Mouse (Mus musculus): ENCODE measurements around the gene Ccdc146. TPM values are rescaled to one million over a fixed set of nuclear protein-coding genes. Genes with fewer than 3 reads are reported as not detected.
A peak's percentile ranks its signal among the peaks of the same experiment; 100 is the strongest.
"Not testable (repeated sequence)": the region's sequence is repeated elsewhere in the genome, so short reads cannot be mapped to it uniquely, and the experiment has no call there.

Gene Ccdc146
- total RNA-seq, 2 experiments from 2014 or later = 0.16 to 0.28 TPM

DNA sequence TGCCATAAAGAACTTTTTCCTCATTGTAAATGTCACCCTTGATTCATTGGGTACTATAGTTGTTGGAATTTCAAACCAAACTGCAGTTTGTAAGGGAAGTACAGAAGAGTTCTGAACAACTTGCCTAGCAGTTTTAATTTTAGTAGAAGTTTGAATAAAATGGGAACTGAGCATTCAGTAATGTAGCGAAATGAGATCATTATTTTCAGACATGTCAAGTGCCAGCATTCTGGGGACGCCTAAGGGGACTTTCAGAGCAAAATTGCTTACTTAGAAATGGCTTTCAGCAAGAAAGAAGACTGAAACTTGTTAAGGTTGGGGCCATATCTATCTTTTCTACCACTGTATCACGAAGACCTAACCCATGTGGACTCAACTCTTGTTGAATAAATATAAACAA is 65.8 kb downstream of the Ccdc146 start:
- intact Hi-C loops (cut with DNase I) = no loop called here
- DNase-seq (ENCODE audit: extremely low spot score in 1 of 2, low spot score in 2 of 2) = no peak

- intact Hi-C loops (cut with DNase I) = no loop called here
- DNase-seq (ENCODE audit: extremely low spot score in 1 of 2, low spot score in 2 of 2) = no peak
Observed at GRCm38 (mm10) chr5:21351678-21352077, 72.8 kb downstream of the Ccdc146 start.

DNA sequence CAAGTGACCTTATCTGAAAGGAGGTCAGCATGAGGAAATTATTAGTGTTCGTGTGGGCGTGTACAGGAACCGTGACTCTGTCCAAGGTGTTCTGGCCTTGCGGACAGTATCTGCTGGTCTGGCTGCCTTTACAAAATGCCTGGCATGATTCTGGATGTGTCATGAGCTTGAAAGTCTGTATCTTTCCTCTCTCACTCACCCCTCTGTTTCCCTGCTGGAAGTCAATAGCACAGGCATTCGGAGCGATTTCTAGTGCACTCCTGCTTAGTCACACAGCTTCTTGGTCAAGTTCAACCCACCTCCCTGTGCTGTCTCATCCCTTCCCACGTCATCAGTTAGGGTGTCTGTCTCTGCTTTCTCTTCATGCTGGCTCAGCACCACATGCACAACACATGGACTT is 76.1 kb downstream of the Ccdc146 start:
- intact Hi-C loops (cut with DNase I) = no loop called here
- DNase-seq (ENCODE audit: extremely low spot score in 1 of 2, low spot score in 2 of 2) = no peak

GRCm38 (mm10) chr5:21342265-21342664 is 82.2 kb downstream of the Ccdc146 start:
- DNase-seq (ENCODE audit: extremely low spot score in 1 of 2, low spot score in 2 of 2); intact Hi-C loops (cut with DNase I): not testable (repeated sequence)

GRCm38 (mm10) chr5:21332119-21332518 is 92.4 kb downstream of the Ccdc146 start:
- intact Hi-C loops (cut with DNase I) = loop anchor here (5.0 kb wide), 1 partner anchor 80 kb away; no protein-coding TSS in a partner anchor
- no peak for DNase-seq (ENCODE audit: extremely low spot score in 1 of 2, low spot score in 2 of 2)

DNA sequence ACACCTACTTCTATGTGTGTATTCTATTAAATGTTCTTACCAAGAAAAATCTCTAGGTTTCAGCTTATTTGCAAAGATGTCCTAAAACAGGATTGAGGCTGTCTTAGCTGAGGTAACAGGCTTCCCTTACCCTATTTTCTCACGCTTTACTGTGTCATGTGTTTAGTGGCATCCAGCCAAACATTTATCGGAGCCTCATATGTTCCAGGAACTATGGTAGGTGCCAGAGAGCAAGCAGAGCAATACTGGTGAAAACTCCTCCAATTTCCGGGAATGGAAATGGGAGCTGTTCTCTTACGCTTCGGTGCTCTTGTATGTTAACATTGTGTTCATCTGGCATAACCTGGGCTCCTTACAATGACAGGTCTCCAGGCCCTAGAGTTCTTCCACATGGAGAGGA is 92.8 kb downstream of the Ccdc146 start:
- DNase-seq (ENCODE audit: extremely low spot score in 1 of 2, low spot score in 2 of 2) = no peak
- intact Hi-C loops (cut with DNase I) = loop anchor here (5.0 kb wide), 1 partner anchor 81 kb away; no protein-coding TSS in a partner anchor

- intact Hi-C loops (cut with DNase I) = loop anchor here (5.0 kb wide), 1 partner anchor 82 kb away; no protein-coding TSS in a partner anchor
Observed at GRCm38 (mm10) chr5:21329672-21330665, 94.5 kb downstream of the Ccdc146 start.

GRCm38 (mm10) chr5:21328560-21328959 is 95.9 kb downstream of the Ccdc146 start:
- intact Hi-C loops (cut with DNase I) = no loop called here
- no peak for DNase-seq (ENCODE audit: extremely low spot score in 1 of 2, low spot score in 2 of 2)

More at GRCm38 (mm10) chr5:21329672-21330665, 94.5 kb downstream of the Ccdc146 start:
- DNase-seq (ENCODE audit: extremely low spot score in 1 of 2, low spot score in 2 of 2) = no peak

DNA sequence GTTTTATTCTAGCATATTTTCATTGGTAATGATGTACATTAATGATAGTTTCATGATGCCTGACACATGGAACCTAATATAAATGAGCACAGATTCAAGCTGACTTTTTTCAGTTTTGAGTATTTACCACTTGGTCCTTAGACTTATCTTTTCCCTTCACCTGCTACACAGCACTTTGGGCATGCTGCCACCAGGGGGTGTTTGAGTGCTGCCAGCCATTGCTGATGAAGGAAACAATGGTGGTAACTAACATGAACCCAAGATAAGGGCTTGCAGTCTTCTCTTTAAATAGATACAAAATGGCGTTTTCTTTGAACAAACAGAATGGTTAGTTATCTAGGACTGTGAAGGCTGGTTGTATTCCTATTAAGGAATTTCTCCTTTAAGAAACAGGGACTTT is 98.0 kb downstream of the Ccdc146 start:
- intact Hi-C loops (cut with DNase I) = no loop called here
- peak in 1 of 2 experiments; percentile 48 for DNase-seq (ENCODE audit: extremely low spot score in 1 of 2, low spot score in 2 of 2)

DNA sequence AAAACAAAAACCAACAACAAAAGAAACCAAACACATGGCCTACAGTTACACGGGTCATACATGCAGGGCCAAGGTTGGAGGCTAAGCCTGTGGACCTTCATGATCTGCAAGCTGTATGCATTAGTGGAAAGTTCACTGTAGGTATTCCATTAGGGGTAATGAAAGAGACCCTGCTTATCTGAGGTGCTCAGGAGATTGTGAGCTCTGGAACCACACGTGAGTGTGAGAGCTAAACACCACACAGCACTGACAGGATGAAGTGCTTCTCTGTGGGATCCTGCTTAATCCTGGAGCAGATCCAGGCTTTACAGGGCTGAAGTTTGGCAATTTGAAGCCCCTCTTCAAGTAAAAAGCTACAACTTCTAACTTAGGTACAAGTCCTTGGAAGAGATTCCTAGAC is 104.3 kb downstream of the Ccdc146 start:
- intact Hi-C loops (cut with DNase I) = no loop called here
- DNase-seq (ENCODE audit: extremely low spot score in 1 of 2, low spot score in 2 of 2) = no peak

DNA sequence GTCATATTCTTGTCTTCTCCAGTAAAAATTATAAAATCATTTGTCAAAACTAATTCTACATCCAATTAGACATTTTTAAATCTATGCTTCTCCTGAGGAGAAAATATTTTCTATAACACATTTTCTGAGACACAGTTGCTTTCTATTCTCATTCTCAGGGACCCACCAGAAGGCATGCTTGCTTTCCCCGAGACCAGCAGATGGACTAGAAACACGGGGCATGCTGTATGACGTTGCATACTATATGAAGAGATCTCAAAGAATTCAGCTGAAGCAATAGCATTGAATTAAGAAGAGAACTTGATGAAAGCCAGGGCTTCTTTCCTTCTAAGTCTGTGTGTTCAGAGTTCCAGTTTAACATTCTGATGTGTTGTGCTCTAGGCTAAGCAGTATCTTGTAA is 109.8 kb downstream of the Ccdc146 start:
- DNase-seq (ENCODE audit: extremely low spot score in 1 of 2, low spot score in 2 of 2) = peak in 1 of 2 experiments; percentile 30
- intact Hi-C loops (cut with DNase I) = no loop called here

DNA sequence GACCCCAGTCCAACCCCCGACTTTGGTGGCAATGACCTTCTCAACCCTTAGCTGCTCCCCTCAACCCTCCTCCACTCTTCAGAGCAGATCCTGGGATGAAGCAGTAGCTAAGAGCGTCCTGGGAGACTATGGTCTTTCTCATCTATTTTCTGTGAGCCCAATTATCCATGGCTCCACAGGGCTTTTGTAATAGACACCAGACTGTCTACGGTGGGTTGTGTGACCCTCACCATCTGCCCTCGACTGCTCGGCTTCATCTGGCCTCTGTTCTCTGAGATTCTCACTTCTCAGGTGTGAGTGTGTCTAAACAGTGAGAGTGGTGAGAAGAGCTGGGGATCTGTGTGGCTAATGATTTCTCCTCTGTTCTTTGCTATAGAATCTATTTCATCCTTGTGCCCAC is 117.3 kb downstream of the Ccdc146 start:
- no peak for DNase-seq (ENCODE audit: extremely low spot score in 1 of 2, low spot score in 2 of 2)
- intact Hi-C loops (cut with DNase I) = no loop called here

DNA sequence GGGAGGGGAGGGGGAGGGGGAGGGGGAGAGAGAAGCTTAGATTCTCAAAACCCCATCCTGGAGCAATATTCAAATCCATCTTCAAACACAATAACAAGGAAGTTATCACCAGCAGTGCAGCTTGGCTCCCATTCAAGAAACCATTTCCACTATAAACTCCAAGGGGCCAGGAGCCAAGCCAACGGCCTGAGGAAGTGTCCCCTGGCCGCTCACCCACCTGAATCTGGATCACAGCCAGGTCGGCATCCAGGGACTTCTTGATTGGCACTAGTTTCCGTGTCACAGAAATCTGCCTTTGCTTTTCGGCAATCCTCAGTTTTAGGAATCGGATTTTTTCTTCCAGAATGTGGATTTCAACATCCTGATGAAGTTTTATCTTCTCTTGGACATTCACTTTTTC is 123.5 kb downstream of the Ccdc146 start:
- intact Hi-C loops (cut with DNase I) = no loop called here
- peak in 1 of 2 experiments; percentile 57 for DNase-seq (ENCODE audit: extremely low spot score in 1 of 2, low spot score in 2 of 2)

GRCm38 (mm10) chr5:21300058-21300457 is 124.4 kb downstream of the Ccdc146 start:
- intact Hi-C loops (cut with DNase I) = no loop called here
- no peak for DNase-seq (ENCODE audit: extremely low spot score in 1 of 2, low spot score in 2 of 2)

DNA sequence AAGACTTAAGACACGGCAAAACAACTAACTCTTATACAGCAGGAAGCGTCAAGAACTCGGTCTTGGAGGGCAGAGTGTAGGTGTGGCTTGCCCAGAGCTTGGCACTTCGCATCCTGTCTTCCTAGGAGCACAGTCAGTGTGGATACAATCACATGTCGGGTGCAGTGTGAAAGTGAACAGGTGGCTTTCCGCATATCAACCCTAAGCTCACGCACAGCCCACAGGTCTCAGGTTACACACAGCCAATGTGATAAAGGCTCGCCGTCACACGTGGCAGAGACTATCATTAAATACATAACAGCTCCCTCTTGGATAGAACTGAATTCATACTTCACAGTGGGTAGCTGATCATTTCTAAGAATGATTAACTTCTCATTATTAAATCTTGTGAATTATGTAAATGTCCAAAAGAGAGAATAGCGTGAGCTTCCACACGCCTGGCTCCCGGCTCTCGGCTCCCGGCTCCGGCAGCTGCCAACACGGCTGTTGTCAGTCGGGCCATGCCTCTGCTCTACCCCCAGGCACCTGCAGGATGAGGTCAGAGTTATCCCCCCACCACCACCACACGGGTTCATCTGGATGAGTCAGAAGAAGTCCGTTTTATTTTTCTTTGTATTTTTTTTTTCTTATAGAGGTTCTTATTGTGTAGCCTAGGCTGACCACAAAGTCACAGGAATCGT is 125.3 kb downstream of the Ccdc146 start:
- intact Hi-C loops (cut with DNase I) = no loop called here
- DNase-seq (ENCODE audit: extremely low spot score in 1 of 2, low spot score in 2 of 2) = no peak

- no peak for DNase-seq (ENCODE audit: extremely low spot score in 1 of 2, low spot score in 2 of 2)
- intact Hi-C loops (cut with DNase I) = no loop called here
Observed at GRCm38 (mm10) chr5:21295683-21296082, 128.8 kb downstream of the Ccdc146 start.

DNA sequence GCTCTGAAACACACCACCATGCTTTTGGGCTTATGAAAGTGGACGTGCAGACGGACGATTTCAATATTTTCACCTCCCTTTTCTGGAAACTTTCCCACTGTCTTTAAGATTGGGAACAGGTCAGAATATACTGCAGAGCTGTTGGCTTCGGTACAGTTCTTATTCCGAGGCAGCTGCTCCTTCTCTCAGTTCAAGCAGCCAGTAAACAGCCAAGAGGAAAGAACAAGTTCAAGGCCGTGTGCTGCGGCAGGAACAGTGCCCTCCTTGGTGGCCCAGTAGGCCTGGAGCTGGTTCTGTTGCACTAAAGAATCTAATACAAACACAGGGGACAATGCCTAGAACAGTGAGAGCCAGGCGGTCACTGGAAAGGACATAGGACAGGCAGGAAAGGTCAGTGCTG is 133.9 kb downstream of the Ccdc146 start:
- DNase-seq (ENCODE audit: extremely low spot score in 1 of 2, low spot score in 2 of 2) = no peak
- intact Hi-C loops (cut with DNase I) = no loop called here

GRCm38 (mm10) chr5:21288658-21289435 is 135.6 kb downstream of the Ccdc146 start:
- intact Hi-C loops (cut with DNase I) = no loop called here
- no peak for DNase-seq (ENCODE audit: extremely low spot score in 1 of 2, low spot score in 2 of 2)
